Mouse (Mus musculus) stomach, postnatal 0 days (tissue): ENCODE data around the gene Kcnmb1.

ENCODE experiments used
- CTCF ChIP-seq: IDR thresholded peaks from 2 replicates; pipeline ENCODE4 v1.5.1; 2016; ENCODE audit warnings: antibody characterized with exemption, low read depth, mild to moderate bottlenecking, moderate library complexity
- EP300 ChIP-seq: optimal IDR thresholded peaks from 2 replicates; pipeline ENCODE3; 2016; ENCODE audit warnings: antibody characterized with exemption

DNA sequence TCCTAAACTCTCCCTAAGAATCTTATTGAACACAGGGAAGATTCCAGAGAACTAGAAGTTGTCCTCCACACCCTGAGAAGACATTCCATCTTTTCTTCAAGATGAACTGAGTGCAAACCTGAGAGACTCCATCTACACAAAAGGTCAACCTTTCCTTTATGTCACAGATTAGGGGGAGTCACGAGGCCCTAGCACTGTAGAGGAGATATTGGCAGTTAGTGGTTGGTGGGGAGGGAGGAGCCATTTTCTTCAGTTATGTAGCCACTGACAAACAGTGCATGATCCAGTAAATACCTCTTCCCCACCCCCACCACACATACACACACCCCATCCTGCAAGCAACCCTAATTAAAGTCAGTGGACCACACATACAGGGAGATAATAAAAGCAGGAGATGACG, 44.4 kb upstream of the Kcnmb1 start:
- TF ChIP-seq CTCF (no peak), EP300 (no peak)
